Mouse (Mus musculus): ENCODE measurements at regions not wholly inside any gene's neighbourhood (a gene's known extent, or its start where the extent isn't known, plus 50 kb on each side); places are given as distances from the start of the nearest gene placed in this dataset.

DNA sequence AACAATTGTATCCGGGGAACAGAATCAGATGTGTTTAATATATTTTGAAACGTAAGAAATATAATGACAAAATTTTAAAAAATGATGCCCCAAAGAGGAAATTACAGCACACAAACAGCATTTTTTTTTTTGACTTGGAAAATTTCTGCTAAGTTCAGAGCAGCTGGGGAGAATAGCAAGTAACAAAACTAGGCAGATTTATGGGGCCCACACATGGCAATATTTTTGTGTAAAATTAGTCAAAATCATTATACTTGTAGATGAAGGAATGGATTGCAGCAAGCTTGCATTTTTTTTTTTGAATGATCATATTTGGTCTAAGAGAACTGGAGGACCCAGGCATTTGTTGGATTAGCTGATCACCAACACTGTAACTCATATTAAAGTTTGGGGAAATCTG is 189.4 kb downstream of the Map2k6 start:
- WGBS: 83% methylated on average over 2 of the region's 2 CpGs
- no peak overlapping the region for H3K27ac ChIP-seq (replicated peaks)

DNA sequence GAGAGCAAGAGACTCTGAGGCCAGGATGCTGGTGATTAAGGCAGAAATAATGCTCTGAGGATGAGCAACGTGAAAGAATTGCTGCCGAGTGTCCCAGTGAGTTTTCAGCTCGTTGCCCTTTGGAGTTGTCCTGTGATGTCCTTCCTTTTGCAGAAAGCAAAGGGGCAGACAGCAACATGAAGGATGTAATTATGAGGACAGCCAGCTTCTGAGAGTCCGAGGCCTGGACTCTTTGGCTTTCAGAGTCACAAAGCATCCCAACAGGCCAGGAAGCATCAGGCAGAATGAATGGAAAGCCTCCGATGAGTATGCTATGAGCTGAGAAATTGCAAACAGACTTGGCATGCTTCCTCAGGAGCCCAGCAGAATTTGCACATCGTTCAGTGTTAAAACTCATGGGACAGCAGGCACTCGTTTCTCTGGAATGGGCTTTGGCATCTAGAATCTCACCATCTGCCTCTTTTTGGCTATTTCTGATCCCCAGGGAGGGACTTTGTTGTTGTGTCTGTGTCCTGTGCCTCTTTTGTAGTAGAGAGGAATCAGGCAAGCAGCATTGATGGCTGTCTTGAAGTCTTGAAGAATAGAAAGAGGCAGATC is 196.4 kb downstream of the Map2k6 start:
- Histone ChIP-seq H3K27me3 (ENCODE audit: low read depth, poor library complexity, severe bottlenecking) (no peaks in the 10 kb centered on the region), H3K36me3 (no peaks in the 10 kb centered on the region), H3K4me3 (no peak overlapping the region), H3K27ac (replicated peaks) (no peak overlapping the region), H3K4me1 (no peaks in the 10 kb centered on the region), H3K9me3 (replicated peaks) (no peaks in the 10 kb centered on the region)
- 88% methylated on average over 7 of the region's 7 CpGs for WGBS
- DNase-seq (ENCODE audit: low spot score): no peak

More for the DNA sequence above, 189.4 kb downstream of the Map2k6 start:
- no peaks in the 10 kb centered on the region for H3K9me3 ChIP-seq (replicated peaks)
- H3K4me3 ChIP-seq: no peak overlapping the region
- H3K36me3 ChIP-seq: no peaks in the 10 kb centered on the region
- no peaks in the 10 kb centered on the region for H3K4me1 ChIP-seq
- H3K27me3 ChIP-seq (ENCODE audit: low read depth, poor library complexity, severe bottlenecking): no peaks in the 10 kb centered on the region
- DNase-seq (ENCODE audit: low spot score): no peak

DNA sequence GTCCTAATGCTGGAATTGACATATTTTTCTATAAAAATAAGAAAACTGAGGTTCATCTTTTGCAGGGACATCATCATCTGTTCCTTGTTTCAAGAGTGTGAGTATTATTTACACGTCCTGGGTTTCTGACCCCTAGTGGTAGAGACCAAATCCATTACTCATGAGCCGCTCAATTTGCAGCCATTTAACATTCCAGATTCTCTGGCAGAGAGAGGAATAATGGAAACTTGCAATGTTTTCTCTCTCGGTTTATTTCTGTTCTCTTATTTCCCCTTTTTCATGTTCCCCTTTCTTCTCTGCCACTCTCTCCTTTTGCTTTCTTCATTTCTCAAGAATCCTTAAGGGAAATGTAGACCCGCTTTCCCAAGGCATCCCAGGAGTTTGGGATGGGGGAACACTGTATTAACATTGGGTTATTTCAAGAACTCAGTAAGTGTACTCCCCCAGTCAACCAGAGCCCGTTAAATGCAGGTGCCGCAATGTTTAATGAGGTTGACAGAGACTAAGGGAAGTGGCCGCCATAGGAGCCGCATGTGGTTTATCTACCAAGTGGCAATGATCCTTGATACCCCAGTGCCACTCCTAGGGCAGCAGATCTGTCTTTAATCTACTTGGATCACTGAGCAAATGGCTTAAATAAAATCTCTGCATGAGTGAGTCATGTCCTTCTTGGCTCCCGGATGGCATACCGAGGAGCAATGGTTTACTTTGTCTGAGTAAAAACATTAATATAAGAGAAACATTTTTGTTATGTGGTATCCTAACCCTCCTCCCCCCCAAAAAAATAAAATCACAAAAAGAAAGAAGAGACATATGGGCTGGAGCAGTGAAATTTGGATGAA is 206.3 kb downstream of the Map2k6 start:
- DNase-seq (ENCODE audit: low spot score): no peak
- H3K4me1 ChIP-seq: no peaks in the 10 kb centered on the region
- no peaks in the 10 kb centered on the region for H3K27me3 ChIP-seq (ENCODE audit: low read depth, poor library complexity, severe bottlenecking)
- H3K36me3 ChIP-seq: no peaks in the 10 kb centered on the region
- WGBS: 82% methylated on average over 10 of the region's 10 CpGs
- no peak overlapping the region for H3K4me3 ChIP-seq
- H3K9me3 ChIP-seq (replicated peaks): no peaks in the 10 kb centered on the region
- no peak overlapping the region for H3K27ac ChIP-seq (replicated peaks)

DNA sequence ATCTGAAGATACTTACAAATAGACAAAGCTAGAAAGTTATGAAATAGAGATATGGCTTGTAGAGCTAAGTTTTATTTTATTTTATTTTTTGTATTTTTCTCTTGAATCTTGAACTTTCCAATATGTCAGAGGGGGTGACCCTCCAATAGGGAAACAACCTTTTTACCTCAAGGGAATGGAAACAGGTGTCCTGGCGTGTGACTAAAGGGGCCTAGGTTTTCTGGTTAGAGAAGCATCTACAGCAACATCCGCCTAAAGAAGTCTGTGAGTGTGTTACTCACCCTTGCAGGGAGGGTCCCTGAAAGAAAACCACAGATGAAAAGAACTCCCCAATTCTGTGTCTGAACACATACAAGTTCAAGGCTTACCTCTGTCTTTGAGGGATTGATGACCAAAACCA is 210.4 kb downstream of the Map2k6 start:
- WGBS: 83% methylated on average over 2 of the region's 2 CpGs

DNA sequence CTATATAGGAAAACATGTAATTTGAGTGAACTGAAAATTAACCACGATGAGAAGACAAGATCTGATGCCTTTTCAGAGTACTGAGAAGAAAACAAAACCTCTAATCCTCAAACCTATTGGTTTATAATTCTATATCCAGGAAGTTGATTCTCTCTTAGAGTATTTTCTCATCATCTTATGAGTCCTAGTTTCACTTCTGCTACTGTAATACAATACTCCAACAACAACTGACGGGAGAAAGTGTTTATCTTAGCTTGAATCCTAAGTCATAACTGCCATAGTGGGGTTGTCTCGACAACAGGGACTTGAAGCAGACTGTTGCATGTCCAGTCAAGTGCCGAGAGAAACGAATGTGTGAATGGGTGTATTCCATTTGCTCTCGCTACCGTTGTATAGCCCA is 211.9 kb downstream of the Map2k6 start:
- Histone ChIP-seq H3K36me3 (no peaks in the 10 kb centered on the region), H3K4me3 (no peak overlapping the region), H3K4me1 (no peaks in the 10 kb centered on the region), H3K9me3 (replicated peaks) (no peaks in the 10 kb centered on the region), H3K27me3 (ENCODE audit: low read depth, poor library complexity, severe bottlenecking) (no peaks in the 10 kb centered on the region), H3K27ac (replicated peaks) (no peak overlapping the region)
- no peak for DNase-seq (ENCODE audit: low spot score)
- 88% methylated on average over 7 of the region's 7 CpGs for WGBS

More for the DNA sequence above, 210.4 kb downstream of the Map2k6 start:
- Histone ChIP-seq H3K9me3 (replicated peaks) (no peaks in the 10 kb centered on the region), H3K4me1 (no peaks in the 10 kb centered on the region), H3K36me3 (no peaks in the 10 kb centered on the region), H3K4me3 (no peak overlapping the region), H3K27ac (replicated peaks) (no peak overlapping the region), H3K27me3 (ENCODE audit: low read depth, poor library complexity, severe bottlenecking) (no peaks in the 10 kb centered on the region)
- DNase-seq (ENCODE audit: low spot score): no peak

DNA sequence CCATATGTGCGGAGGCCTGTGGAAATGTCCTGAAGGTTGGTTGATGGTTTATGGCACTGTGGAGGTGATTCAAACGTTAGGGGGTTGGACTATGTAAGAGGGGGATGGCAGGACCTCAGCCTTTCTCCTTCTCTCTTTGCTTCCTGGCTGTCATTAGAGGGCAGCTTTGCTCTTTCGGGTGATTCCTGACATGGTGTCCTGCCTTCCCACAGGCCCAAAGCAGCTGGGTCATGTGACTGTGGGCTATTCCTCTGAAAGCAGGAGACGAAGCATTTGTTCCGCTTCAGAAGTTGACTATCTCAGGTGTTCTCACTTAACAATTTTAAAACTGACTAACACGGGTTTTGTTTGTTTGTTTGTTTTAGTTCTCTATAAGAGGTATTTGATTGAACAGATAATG is 233.1 kb downstream of the Map2k6 start:
- Histone ChIP-seq H3K27me3 (ENCODE audit: low read depth, poor library complexity, severe bottlenecking) (no peaks in the 10 kb centered on the region), H3K4me3 (no peak overlapping the region), H3K4me1 (no peaks in the 10 kb centered on the region), H3K36me3 (no peaks in the 10 kb centered on the region), H3K9me3 (replicated peaks) (no peaks in the 10 kb centered on the region), H3K27ac (replicated peaks) (no peak overlapping the region)
- WGBS: 82% methylated on average over 6 of the region's 6 CpGs
- DNase-seq (ENCODE audit: low spot score): no peak

DNA sequence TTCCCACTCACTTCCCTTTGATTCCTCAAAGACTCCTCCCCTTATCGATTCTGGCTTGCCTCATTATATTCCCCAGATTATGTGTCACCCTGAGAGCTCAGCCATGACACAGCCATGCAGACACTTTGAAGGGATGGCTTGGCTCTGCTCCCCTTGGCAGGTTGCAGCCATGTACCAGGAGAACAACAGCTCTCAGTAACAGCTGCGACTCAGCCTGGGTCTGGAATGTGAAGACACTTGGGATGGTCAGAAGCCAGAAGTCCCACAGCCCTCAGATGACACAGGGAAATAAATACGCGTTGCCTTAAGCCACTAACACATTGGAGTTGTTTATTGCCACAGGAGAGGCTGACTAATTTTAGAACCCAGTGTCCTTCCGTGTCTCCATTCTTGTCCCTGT is 234.4 kb downstream of the Map2k6 start:
- 83% methylated on average over 5 of the region's 5 CpGs for WGBS
- Histone ChIP-seq H3K9me3 (replicated peaks) (no peaks in the 10 kb centered on the region), H3K4me3 (no peak overlapping the region), H3K27me3 (ENCODE audit: low read depth, poor library complexity, severe bottlenecking) (no peaks in the 10 kb centered on the region), H3K36me3 (no peaks in the 10 kb centered on the region), H3K4me1 (no peaks in the 10 kb centered on the region), H3K27ac (replicated peaks) (no peak overlapping the region)
- no peak for DNase-seq (ENCODE audit: low spot score)

DNA sequence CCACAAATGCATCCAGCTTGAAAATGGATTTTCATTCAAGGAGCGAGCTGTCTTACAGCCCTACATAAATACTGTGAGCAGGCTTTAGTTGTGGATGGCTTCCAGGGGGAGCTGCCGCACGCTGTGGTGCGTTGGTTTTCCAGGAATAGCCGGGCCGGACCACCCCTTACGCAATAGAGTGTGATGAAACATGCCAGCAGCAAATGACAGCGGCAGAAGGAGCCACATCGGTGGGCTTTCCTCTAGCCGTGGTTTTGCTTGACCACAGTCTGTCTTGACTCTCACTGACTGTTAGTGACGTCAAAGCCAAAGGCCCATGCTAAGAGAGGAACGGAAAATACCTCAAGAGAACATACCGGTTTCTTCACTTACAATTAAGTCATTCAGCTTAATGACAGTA is 243.6 kb downstream of the Map2k6 start:
- H3K9me3 ChIP-seq (replicated peaks): no peaks in the 10 kb centered on the region
- 94% methylated on average over 13 of the region's 13 CpGs for WGBS
- no peak overlapping the region for H3K4me3 ChIP-seq
- H3K4me1 ChIP-seq: no peaks in the 10 kb centered on the region
- DNase-seq (ENCODE audit: low spot score): no peak
- H3K27me3 ChIP-seq (ENCODE audit: low read depth, poor library complexity, severe bottlenecking): no peaks in the 10 kb centered on the region
- H3K27ac ChIP-seq (replicated peaks): no peak overlapping the region
- no peaks in the 10 kb centered on the region for H3K36me3 ChIP-seq

DNA sequence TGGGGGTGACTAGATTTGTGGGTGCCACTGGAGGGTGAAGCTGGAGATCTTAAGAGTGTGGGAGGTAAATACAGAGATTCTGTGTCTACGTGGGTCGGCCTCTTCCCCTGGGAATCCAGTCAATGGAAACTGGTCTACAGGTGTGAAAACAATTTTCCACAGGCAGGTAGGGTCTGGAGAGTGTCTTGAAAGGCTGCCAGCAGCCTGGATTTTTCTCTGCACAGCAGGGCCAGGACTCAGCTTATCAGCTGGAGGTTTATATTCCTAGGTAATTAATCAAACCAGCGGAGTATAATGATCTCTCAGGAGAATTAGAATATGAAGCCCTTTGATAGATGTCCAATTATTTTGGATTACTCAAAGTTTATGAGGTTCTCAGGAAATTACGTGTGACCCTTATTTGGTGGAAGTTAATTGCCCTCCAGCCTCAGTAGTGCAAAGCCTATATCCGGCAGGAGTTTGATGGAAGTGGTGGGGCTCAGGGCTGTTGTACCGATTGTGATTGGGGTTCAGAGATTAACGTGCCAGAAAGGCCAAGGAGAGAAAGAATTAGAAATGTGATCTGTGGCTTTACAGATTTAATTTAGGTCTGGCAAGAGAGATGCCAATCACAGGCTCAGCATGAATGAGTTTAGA is 250.8 kb downstream of the Map2k6 start:
- no peaks in the 10 kb centered on the region for H3K36me3 ChIP-seq
- DNase-seq (ENCODE audit: low spot score): no peak
- no peak overlapping the region for H3K4me3 ChIP-seq
- no peaks in the 10 kb centered on the region for H3K27me3 ChIP-seq (ENCODE audit: low read depth, poor library complexity, severe bottlenecking)
- no peaks in the 10 kb centered on the region for H3K9me3 ChIP-seq (replicated peaks)
- WGBS: 70% methylated on average over 7 of the region's 7 CpGs
- H3K27ac ChIP-seq (replicated peaks): no peak overlapping the region
- peaks cover 29% of the 10 kb centered on the region for H3K4me1 ChIP-seq

DNA sequence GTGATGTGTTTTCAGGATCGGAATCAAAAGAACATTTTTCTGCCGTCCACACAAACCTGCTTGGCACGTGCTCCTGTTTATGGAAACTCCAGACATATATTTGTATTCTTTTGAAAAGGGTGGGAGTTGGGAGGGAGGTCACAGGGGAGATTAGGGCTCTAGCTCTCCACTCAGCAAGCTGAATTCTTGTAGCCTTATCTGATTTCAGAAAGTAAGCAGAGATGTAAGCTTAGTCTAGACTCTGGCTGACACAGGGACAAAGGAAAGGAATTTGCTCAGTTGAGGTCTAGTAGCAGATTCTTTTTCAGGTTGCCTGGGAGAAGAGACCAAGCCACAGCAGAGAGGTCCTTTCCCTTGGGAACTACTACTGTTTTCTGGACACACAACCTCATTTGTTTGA is 253.1 kb downstream of the Map2k6 start:
- DNase-seq (ENCODE audit: low spot score): peak; percentile 21
- peak overlapping the region; percentile 39; the same call in 1 of the 2 replicates for H3K27ac ChIP-seq (replicated peaks)
- 41% methylated on average over 3 of the region's 3 CpGs for WGBS
- H3K9me3 ChIP-seq (replicated peaks): no peaks in the 10 kb centered on the region
- H3K4me1 ChIP-seq: peaks cover 29% of the 10 kb centered on the region
- H3K36me3 ChIP-seq: no peaks in the 10 kb centered on the region
- H3K27me3 ChIP-seq (ENCODE audit: low read depth, poor library complexity, severe bottlenecking): no peaks in the 10 kb centered on the region
- H3K4me3 ChIP-seq: no peak overlapping the region

DNA sequence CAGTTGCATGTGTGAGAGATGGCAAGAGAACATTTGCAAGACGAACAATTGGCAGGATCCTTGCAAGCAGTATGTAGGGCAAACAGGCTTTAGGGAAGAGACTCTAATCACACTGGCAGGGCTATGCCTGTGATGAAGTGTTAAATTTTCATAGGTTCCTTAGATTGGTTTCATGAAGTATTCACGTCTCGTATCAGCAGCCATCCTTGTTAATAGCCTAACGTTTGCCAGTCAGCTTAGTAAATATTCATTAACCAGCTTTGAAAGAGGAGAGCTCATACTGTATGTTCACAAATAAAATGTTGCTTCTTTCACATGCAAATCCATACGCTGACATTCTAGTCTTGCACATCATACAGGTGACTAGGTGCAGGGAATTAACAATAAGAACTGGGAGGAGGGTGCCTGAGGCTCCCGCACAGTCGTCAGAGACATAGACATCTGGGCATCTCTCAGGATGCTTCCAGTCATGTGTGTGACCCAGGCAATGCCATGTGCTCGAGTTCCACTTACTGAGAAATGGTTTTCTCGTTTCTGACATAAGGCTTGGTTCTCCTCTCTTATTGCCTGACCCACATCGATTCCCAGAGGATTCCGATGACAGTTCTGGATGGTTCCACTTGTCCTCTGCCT is 257.7 kb downstream of the Map2k6 start:
- Histone ChIP-seq H3K4me1 (peaks cover 19% of the 10 kb centered on the region), H3K9me3 (replicated peaks) (no peaks in the 10 kb centered on the region), H3K36me3 (no peaks in the 10 kb centered on the region), H3K27ac (replicated peaks) (no peak overlapping the region), H3K27me3 (ENCODE audit: low read depth, poor library complexity, severe bottlenecking) (no peaks in the 10 kb centered on the region), H3K4me3 (no peak overlapping the region)
- 88% methylated on average over 11 of the region's 11 CpGs for WGBS
- no peak for DNase-seq (ENCODE audit: low spot score)

DNA sequence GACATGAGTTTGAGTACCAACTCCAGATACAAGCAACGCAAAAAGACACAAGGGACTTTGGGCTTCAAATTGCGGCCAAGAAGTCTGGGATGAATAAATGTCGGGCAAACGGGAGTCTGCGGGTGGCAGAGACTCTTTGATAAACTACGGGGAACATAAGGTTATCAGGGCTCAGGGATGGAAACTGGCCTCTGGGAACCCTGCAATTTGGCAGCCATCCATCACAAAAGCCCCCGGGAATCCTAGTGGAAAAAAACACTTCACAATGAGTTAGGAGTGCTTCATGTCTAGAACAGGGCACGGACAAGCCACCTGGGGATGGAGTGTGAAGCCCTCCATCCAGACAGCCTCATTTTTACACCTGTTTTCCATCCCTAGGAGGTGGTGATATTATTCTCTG is 258.9 kb downstream of the Map2k6 start:
- no peaks in the 10 kb centered on the region for H3K27me3 ChIP-seq (ENCODE audit: low read depth, poor library complexity, severe bottlenecking)
- H3K27ac ChIP-seq (replicated peaks): no peak overlapping the region
- no peaks in the 10 kb centered on the region for H3K9me3 ChIP-seq (replicated peaks)
- no peak overlapping the region for H3K4me3 ChIP-seq
- no peak for DNase-seq (ENCODE audit: low spot score)
- peaks cover 7% of the 10 kb centered on the region for H3K4me1 ChIP-seq
- H3K36me3 ChIP-seq: no peaks in the 10 kb centered on the region
- WGBS: 92% methylated on average over 8 of the region's 8 CpGs

Data from midbrain, embryonic 10.5 days (tissue).